Mouse (Mus musculus): Measurements from ENCODE around the gene Acot8. TPM values are rescaled to one million over a fixed set of nuclear protein-coding genes. Genes with fewer than 3 reads are reported as not detected.
A peak's percentile ranks its signal among the peaks of the same experiment; 100 is the strongest.

The Acot8 gene
- total RNA-seq, 1 experiment, result 46.4 TPM

- H3K9ac ChIP-seq (ENCODE audit: insufficient read depth, low read depth, low read length, poor library complexity, severe bottlenecking), result no peak overlapping the region
- peaks cover 3 to 16% of the 10 kb centered on the region in 2 experiments; a peak in 2 of 4 replicates for H3K4me1 ChIP-seq (ENCODE audit: control insufficient read depth in 2 of 2, insufficient read depth in 2 of 2, low read length in 2 of 2, poor library complexity in 1 of 2)
- peaks cover 34% of the 10 kb centered on the region for H3K36me3 ChIP-seq (ENCODE audit: control insufficient read depth, insufficient read depth, low read length, poor library complexity, severe bottlenecking)
- H3K9me3 ChIP-seq (ENCODE audit: control insufficient read depth, insufficient read depth, low read depth, low read length), result no peaks in the 10 kb centered on the region
- in situ Hi-C loops (cut with MboI; ENCODE audit: low sequenced_read_pairs in 2 of 2, unreplicated experiment in 2 of 2), result no loop called here
- H3K4me3 ChIP-seq (ENCODE audit: insufficient read depth in 1 of 2, low read depth in 1 of 2, low read length in 2 of 2, poor library complexity in 1 of 2, severe bottlenecking in 1 of 2), result no peak overlapping the region
- DNase-seq (ENCODE audit: low read depth, low spot score), result peak; percentile 81
- TF ChIP-seq CHD2 (IDR thresholded peaks at IDR 0.05; ENCODE audit: low read depth, low read length) (no peak), ZNF384 (IDR thresholded peaks at IDR 0.05; ENCODE audit: low read depth, low read length) (peak; percentile 62)
- H3K27ac ChIP-seq (ENCODE audit: insufficient read depth, low read depth, low read length, poor library complexity, severe bottlenecking), result no peak overlapping the region
These were observed 10.4 kb downstream of the Acot8 start for GRCm38 (mm10) chr2:164794293-164794692.

- no peak overlapping the region for H3K27ac ChIP-seq (ENCODE audit: insufficient read depth, low read depth, low read length, poor library complexity, severe bottlenecking)
- H3K9me3 ChIP-seq (ENCODE audit: control insufficient read depth, insufficient read depth, low read depth, low read length), result no peaks in the 10 kb centered on the region
- peaks cover 7 to 20% of the 10 kb centered on the region in 2 experiments for H3K4me1 ChIP-seq (ENCODE audit: control insufficient read depth in 2 of 2, insufficient read depth in 2 of 2, low read length in 2 of 2, poor library complexity in 1 of 2)
- peaks cover 34% of the 10 kb centered on the region for H3K36me3 ChIP-seq (ENCODE audit: control insufficient read depth, insufficient read depth, low read length, poor library complexity, severe bottlenecking)
- H3K4me3 ChIP-seq (ENCODE audit: insufficient read depth in 1 of 2, low read depth in 1 of 2, low read length in 2 of 2, poor library complexity in 1 of 2, severe bottlenecking in 1 of 2), result no peak overlapping the region
- H3K9ac ChIP-seq (ENCODE audit: insufficient read depth, low read depth, low read length, poor library complexity, severe bottlenecking), result no peak overlapping the region
- in situ Hi-C loops (cut with MboI; ENCODE audit: low sequenced_read_pairs in 2 of 2, unreplicated experiment in 2 of 2), result no loop called here
- DNase-seq (ENCODE audit: low read depth, low spot score), result no peak
- TF ChIP-seq CHD2 (IDR thresholded peaks at IDR 0.05; ENCODE audit: low read depth, low read length), result no peak
- TF ChIP-seq MAFK (IDR thresholded peaks at IDR 0.05; ENCODE audit: insufficient read depth, low read depth, low read length), result no peak
- TF ChIP-seq ZNF384 (IDR thresholded peaks at IDR 0.05; ENCODE audit: low read depth, low read length), result no peak
- no peak for TF ChIP-seq ZC3H11A (IDR thresholded peaks at IDR 0.05; ENCODE audit: borderline replicate concordance, low read depth, low read length)
These were observed 10.9 kb downstream of the Acot8 start for GRCm38 (mm10) chr2:164793772-164794171.

- H3K9ac ChIP-seq (ENCODE audit: insufficient read depth, low read depth, low read length, poor library complexity, severe bottlenecking), result no peak overlapping the region
- peak overlapping the region; percentile 35; the same call in 1 of the 2 replicates for H3K27ac ChIP-seq (ENCODE audit: insufficient read depth, low read depth, low read length, poor library complexity, severe bottlenecking)
- in situ Hi-C loops (cut with MboI; ENCODE audit: low sequenced_read_pairs in 2 of 2, unreplicated experiment in 2 of 2), result no loop called here
- H3K36me3 ChIP-seq (ENCODE audit: control insufficient read depth, insufficient read depth, low read length, poor library complexity, severe bottlenecking), result peaks cover 33% of the 10 kb centered on the region
- no peak overlapping the region for H3K4me3 ChIP-seq (ENCODE audit: insufficient read depth in 1 of 2, low read depth in 1 of 2, low read length in 2 of 2, poor library complexity in 1 of 2, severe bottlenecking in 1 of 2)
- no peaks in the 10 kb centered on the region for H3K9me3 ChIP-seq (ENCODE audit: control insufficient read depth, insufficient read depth, low read depth, low read length)
- TF ChIP-seq CHD2 (IDR thresholded peaks at IDR 0.05; ENCODE audit: low read depth, low read length) (no peak), ZNF384 (IDR thresholded peaks at IDR 0.05; ENCODE audit: low read depth, low read length) (no peak), HCFC1 (IDR thresholded peaks at IDR 0.05; ENCODE audit: borderline replicate concordance, insufficient read depth, low read length) (no peak), MAFK (IDR thresholded peaks at IDR 0.05; ENCODE audit: insufficient read depth, low read depth, low read length) (no peak), ZC3H11A (IDR thresholded peaks at IDR 0.05; ENCODE audit: borderline replicate concordance, low read depth, low read length) (no peak)
- peaks cover 7 to 25% of the 10 kb centered on the region in 2 experiments for H3K4me1 ChIP-seq (ENCODE audit: control insufficient read depth in 2 of 2, insufficient read depth in 2 of 2, low read length in 2 of 2, poor library complexity in 1 of 2)
- DNase-seq (ENCODE audit: low read depth, low spot score), result peak; percentile 82
These were observed 11.4 kb downstream of the Acot8 start for GRCm38 (mm10) chr2:164793236-164793635.

GRCm38 (mm10) chr2:164792400-164793190 lies 12.1 kb downstream of the Acot8 start:
- DNase-seq (ENCODE audit: low read depth, low spot score), result no peak
- Histone ChIP-seq H3K4me1 (ENCODE audit: control insufficient read depth in 2 of 2, insufficient read depth in 2 of 2, low read length in 2 of 2, poor library complexity in 1 of 2) (peaks cover 7 to 28% of the 10 kb centered on the region in 2 experiments), H3K9me3 (ENCODE audit: control insufficient read depth, insufficient read depth, low read depth, low read length) (no peaks in the 10 kb centered on the region), H3K9ac (ENCODE audit: insufficient read depth, low read depth, low read length, poor library complexity, severe bottlenecking) (no peak overlapping the region), H3K4me3 (ENCODE audit: insufficient read depth in 1 of 2, low read depth in 1 of 2, low read length in 2 of 2, poor library complexity in 1 of 2, severe bottlenecking in 1 of 2) (no peak overlapping the region), H3K36me3 (ENCODE audit: control insufficient read depth, insufficient read depth, low read length, poor library complexity, severe bottlenecking) (peaks cover 28% of the 10 kb centered on the region), H3K27ac (ENCODE audit: insufficient read depth, low read depth, low read length, poor library complexity, severe bottlenecking) (no peak overlapping the region)
- no peak for TF ChIP-seq HCFC1 (IDR thresholded peaks at IDR 0.05; ENCODE audit: borderline replicate concordance, insufficient read depth, low read length)
- TF ChIP-seq CHD2 (IDR thresholded peaks at IDR 0.05; ENCODE audit: low read depth, low read length), result no peak
- TF ChIP-seq ZC3H11A (IDR thresholded peaks at IDR 0.05; ENCODE audit: borderline replicate concordance, low read depth, low read length), result no peak
- no peak for TF ChIP-seq ZNF384 (IDR thresholded peaks at IDR 0.05; ENCODE audit: low read depth, low read length)
- TF ChIP-seq MAFK (IDR thresholded peaks at IDR 0.05; ENCODE audit: insufficient read depth, low read depth, low read length), result no peak
- in situ Hi-C loops (cut with MboI; ENCODE audit: low sequenced_read_pairs in 2 of 2, unreplicated experiment in 2 of 2), result no loop called here

Measured in ES-E14 (cell line).